Mouse (Mus musculus): Measurements from ENCODE around the gene Npm1.

The Npm1 gene

DNA sequence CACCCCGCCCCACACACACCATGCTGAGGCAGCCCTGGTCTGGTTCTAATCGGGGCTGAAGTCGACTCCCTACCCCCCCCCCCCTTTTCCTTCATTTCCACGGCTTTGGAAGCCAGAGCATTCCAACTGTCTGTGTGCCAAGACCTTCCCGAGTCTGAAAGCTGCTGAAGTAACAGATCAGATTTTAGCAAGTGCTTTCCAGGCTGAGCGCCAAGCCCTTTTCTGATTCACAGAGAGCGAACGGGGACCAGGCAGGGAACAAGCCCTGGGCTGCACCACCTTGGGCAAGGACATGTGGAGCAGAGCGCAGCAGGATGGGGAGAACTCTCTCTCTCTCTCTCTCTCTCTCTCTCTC is 16.9 kb downstream of the Npm1 start:
- peak; percentile 25 for DNase-seq (ENCODE audit: low read depth, low spot score)

DNA sequence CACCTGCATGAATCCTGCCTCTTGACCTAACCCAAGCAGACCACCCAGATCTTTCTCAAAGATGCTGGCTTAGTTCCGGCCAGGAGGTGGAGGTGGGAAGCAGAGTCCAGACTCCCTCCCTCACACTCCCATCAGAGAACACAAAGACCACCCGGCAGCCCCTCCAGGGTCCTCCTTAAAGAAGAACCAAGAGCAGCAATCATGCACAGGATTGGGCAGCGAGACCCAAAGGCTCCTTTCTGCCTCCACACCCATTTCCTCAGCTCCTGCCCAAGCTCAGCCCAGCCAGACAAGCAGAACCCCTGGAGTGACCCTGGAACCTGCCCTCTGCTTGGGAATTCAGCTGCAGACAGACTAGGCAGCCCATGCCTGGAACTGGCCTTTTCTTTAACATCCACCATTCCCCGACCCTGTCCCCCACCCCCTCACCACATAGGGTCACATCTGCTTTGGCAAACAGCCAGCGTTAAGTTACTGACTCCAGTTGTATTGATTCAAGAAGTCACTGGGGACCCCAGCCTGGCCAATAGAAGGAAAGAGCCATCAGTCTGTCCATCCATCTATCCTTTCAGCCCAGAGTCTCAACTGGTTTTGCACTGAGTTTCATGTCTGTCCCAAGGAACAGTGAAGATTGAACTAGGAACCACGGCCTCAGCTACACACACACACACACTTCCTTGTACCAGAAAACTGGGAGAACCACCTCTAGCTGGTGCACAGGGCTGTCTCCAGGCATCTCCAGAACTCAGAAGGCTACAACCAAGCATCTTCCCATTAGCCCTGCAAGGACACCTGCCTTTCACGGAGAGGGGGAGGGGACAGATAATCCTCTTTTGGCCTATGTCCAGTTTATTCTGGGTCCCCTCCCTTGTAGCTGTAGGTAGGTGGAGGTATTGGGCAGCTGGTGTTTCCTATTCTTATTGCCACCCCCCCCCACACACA is 17.5 kb downstream of the Npm1 start:
- DNase-seq (ENCODE audit: low read depth, low spot score) = peak; percentile 9

DNA sequence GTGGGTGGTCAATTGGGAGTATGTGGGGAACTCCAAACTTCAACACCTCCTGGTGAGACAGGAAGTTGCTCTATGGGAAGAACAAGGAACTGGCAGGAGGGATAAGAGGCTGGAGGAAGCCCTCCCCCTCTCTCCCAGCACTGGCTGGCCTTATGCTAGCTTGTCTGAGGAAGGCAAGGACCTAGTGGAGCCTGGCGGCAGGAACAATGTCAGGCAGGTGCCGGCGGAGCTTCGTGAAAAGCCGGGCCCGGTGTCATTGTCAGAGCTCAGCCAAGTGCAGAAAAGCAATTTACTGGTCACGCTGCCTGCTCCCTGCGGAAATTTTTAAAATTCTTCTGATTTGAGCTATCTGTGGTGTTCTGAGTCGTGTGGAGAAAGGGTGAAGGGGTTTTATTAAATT is 19.1 kb downstream of the Npm1 start:
- DNase-seq (ENCODE audit: low read depth, low spot score) = no peak

DNA sequence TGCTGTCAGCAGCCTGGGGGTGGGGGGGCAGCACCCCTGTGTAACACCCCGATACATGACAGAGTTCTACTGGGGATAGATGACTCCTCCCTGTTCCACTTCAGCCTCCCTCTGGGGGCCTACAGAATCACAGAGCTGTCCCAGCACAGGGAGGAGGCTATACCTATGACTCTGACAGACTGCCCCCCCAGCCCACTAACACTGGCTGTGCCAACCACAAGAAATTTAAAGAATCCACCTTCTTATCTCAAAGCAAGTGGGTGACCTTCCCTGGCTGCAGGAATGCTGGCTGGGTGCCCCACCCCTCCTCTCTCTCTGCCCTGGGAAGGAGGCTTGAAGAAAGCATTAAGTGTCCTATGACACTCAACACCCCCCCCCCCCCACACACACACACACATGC is 20.2 kb downstream of the Npm1 start:
- DNase-seq (ENCODE audit: low read depth, low spot score) = no peak

DNA sequence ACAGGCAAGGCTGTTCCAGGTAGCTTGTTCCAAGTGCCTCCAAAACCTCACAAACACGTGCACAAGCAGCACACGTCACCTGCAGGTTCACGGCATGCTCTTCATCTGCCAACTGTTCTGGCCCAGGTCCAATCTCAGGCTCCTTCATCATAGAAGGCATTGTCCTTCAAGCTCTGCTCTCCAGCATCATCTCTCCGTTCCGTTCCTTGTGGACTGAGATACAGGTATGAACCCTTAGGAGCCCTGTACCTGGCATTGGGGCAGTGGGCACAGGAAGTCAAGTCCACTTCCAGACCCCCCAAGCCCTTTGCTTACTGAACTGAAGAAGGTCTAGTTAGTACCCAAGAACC is 22.9 kb downstream of the Npm1 start:
- DNase-seq (ENCODE audit: low read depth, low spot score) = no peak

DNA sequence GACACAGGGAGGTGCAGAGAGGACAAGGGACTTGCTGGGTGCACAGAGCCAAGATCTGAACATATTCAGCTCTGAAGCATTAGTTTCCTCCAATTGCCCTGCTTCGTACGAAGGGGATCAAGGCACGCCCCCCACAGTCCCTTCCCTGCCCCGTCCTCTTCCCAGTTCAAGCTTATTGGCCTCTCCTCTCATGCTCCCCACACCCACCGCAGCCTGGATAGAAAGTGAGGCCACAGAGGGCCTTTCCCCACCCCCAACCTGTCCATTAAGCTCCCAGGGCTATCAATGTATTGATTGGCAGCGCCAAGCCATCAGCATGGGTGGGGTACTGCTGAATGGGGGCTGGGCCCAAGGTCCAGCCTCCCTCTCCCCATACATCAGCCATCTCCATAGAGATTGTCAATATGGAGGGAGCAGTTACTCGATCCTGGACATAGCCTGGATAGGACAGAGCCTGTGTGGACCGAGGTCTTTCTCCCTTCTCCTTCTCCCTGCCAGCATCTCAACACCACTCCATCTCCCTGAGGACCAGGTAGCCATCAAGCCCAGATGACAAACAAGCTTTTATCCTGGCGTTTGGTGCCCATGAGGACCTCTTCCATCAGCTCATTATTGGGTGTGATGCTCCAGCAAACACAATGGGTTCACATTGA is 23.4 kb downstream of the Npm1 start:
- DNase-seq (ENCODE audit: low read depth, low spot score) = no peak

DNA sequence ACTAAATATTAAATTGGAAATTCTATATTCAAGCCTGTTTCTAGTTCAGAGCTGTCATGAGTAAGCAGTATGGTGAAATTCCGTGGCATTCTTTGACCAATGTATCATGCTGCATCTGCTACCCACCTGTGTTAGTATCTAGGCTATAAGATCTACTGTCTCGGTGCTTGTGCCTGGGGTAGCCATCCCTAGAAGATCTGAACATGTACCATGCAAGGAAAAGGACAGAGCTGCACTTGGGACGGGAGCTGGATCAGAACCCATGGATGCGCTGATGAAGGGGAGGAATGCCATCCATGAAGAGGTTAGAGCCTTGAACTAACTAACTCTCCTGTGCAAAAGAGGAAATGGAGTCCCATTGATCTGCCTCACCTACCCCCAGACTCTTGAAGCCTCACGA is 24.3 kb downstream of the Npm1 start:
- no peak for DNase-seq (ENCODE audit: low read depth, low spot score)

DNA sequence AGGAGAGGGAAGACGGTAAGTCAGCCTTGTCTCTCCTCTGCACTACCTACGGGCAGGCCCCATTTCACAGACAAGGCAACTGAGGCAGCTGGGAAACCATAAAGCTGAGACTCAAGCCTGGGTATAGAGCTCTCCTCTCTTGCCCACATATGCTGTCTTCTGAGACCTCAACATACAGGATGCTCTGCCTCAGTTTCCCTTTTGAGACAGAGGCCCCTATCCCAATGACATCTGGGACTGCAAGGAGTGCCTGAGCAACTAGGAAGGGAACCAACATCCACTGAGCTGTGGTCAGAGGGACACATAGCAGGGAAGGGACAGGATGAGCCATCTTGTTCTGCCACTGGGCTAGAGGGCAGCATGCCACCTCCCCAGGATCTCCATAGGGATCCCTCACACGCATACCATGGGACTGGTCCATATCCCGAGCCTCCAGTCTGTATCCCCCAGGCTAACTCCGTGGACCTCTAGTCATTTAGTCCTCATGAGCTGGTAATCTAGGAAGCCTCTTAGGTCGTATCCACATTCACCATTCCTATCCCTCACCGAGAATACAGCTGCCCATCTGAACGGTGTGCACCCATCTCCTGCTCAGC is 28.5 kb downstream of the Npm1 start:
- DNase-seq (ENCODE audit: low read depth, low spot score) = no peak

DNA sequence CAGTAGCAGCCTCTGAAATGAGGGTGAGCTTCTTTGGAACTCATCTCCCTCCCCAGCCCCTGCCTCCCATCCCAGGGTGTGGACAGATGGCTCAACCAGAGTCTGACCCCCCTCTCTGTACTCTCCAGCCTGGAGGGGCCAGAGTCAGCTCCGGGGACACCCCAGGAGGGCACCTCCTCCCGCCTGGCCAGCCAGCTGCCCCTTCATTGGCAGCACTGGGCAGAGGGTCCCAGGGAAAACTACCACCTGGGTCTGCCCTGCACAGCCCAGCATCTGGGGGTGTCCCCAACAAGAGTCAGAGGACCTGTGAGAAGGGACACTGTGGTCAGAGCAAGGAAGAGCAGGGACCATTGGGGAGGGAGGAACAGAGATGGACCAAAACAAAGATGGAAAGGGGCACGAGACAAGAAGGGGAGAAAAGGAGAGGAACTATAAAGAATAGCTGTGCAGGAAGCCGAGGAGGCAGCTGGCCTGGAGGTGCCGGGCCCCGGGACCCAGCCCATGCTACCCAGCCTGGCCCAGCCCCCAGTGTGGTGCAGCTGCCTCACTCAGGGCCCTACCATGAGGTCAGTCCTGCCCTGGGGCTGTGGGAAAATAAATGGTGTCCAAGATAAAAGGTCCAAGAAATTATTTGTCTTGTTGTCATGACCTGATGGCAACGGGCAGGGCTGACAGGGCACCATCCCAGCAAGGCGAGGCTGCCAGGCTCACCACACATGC is 30.2 kb downstream of the Npm1 start:
- DNase-seq (ENCODE audit: low read depth, low spot score) = no peak

DNA sequence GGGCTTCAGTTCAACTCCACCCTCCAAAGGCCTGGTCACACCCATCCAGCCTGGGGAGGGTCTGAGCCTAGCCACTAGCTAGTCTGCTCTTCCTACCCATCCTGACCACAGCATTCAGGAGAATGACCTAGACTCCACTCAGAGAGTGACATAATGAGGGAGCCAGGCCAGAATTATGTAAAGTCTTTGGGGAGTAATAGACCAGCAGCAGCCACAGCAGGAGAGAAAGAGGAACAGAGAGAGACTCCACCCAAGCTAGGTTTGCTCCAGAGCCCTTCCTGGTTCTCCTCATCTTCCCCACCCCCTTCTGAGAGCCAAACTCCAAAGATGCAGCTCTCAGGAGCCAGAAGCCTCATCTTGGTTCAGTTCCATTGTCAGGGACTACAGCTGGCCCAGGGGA is 35.9 kb downstream of the Npm1 start:
- no peak for DNase-seq (ENCODE audit: low read depth, low spot score)

DNA sequence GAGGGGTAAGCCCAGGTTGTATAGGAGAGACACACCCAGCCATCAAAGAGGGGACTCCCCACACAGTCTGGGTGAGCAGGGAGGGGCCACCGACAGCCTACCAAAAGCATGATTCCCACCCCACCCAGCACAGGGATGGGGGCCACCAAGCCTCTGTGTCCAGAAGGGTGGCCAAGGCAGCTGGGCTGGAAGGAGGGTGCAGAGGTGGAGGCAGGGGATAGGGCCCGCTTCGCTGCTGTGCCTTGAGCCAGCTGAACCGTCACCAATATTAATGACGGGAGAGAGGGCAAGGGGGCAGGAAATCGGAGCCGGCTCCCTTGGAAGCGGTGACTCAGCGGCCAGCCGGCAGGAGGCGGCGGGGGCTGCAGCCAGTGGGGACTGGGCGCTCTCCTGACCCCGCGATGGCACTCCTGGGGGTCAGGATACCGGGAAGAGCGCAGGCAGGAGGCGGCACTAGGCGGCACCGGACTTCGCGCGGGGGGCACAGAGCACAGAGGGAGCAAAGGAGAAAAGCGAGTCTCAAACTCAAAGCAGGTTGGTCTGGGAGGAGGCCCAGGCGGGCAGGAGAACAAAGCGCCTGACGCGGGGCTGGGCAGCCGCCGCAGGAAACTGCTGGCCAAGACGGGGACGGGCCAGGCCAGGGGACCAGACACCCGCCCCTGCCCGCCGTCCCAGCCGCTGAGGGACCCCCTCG is 40.3 kb downstream of the Npm1 start:
- DNase-seq (ENCODE audit: low read depth, low spot score) = no peak

DNA sequence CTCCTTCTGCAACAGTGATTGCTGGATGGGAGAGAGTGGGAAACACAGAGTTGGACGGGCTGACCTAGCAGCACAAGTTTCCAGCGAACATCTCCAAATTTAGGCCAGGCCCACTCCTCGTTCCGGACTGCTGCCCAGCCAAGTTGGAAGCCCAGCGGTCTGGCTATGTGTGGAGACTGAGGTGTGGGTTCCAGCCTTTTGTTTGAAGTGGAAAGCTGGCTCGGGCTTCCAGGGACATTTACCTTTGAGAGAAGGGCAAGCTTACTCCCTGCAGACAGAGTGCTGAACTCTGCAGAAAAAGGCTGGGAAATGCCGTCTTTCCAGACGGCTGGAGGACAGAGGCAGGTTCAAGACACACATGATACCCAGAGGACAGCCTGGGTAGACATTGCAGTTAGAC is 43.5 kb downstream of the Npm1 start:
- DNase-seq (ENCODE audit: low read depth, low spot score) = no peak

DNA sequence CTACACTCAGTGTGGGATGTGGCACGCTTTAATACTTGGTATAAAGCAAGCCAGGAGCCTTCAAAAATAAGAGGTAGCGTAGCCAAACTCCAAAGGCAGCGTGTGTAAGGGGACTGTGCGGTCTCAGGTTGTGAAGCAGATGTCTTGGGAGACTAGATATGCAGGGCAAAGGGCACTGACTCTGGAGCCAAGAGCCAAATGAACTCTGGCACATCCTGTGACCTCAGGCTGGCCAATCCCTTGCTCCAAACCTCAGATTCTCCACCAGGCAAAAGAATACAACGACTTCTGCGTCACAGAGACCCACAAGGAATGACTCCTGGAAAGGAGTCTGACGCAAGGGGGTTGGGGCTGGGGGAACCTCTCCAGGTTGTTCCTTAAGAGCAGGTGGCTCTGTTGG is 43.9 kb downstream of the Npm1 start:
- no peak for DNase-seq (ENCODE audit: low read depth, low spot score)

DNA sequence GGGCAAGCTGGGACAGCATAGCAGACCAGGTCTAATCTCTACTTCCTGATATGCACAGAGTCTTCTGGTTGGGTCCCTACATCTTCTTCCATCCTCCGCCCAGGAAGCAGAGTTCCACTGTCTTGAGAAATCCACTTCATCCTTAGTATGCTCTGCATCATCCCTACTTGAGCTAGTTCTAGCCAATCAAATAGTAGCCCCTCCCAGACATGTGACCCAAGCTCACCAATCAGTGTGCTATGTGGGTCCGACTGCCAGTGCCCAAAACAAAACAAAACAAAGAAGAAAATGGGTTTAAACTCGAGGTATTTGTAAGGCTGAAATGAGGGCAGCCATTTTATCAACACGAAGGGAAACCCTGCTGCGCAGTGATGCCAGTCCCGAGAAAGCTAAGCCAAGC is 44.5 kb downstream of the Npm1 start:
- DNase-seq (ENCODE audit: low read depth, low spot score) = no peak

DNA sequence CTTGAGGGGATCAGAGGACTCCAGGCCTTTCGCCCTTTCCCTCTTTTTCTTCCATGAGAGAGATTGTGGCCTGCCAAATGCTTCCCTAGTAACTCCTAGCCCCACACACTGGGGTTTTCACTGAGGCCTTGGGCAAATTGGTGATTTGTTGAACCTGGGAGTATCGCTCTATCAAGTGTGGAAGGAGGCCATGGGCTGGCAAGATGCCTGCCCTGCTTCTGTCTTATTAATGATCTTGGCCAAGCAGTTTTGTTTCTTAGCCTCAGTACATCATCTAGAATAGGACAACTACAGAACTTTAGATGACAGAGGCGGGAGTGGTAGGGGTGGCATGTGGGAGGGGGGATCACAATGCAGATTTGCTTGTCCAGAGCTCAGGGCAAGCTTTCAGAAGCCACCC is 47.2 kb downstream of the Npm1 start:
- DNase-seq (ENCODE audit: low read depth, low spot score) = no peak

DNA sequence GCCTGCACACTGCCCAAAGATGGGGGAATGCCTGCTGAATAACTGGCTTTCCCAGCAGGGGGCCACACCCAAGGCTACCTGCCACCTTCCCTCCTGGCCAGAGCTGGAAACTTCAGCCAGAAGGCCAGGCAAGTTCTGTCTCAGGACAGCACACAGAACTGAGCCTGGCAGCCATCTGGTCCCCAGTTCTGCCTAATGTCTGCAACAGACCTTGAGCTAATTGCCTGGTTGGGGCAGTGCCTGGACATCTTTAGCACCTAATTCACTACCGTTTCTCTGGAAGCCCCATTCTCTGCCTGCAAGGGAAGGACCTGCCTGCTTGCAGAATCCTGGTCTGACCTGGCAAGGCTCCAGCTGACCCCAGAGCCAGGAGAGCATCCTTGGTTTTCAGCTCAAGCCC is 50.6 kb downstream of the Npm1 start:
- DNase-seq (ENCODE audit: low read depth, low spot score) = no peak

DNA sequence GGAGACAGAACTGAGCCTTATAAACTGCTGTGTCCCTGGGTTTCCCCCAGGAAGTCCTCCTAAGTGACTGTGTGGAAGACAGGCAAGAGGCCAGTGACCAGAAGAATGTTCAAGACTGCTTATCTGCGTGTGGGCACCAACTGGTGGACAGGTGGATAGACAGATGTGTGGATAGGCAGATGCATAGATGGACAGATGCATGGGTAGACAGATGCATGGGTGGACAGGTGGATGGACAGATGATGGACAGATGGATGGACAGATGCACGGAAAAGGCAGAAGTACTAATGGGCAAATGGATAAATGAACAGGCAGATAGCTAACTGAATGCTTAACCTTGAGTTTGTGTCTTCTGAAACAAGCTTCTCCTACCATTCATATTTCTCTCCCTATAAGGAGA is 52.9 kb downstream of the Npm1 start:
- DNase-seq (ENCODE audit: low read depth, low spot score) = no peak

DNA sequence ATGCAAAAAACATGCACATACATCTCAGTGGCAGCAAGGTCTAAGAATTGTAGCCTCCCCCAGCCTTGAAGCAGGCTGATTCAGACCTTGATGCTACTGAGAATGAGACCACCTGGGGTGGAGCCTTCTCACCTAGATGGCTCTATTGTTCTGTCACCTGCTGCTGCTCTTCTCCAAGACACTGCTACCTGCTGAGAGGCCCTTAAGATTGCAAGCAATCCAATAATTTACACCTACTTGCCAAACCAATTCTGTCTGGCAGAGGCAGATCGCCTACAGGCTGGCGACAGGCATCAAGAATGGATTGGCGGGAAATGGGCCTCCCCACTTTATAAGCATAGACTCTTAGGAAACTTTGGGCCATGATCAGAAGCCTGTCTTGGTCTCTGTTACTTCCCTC is 55.5 kb downstream of the Npm1 start:
- DNase-seq (ENCODE audit: low read depth, low spot score) = no peak

DNA sequence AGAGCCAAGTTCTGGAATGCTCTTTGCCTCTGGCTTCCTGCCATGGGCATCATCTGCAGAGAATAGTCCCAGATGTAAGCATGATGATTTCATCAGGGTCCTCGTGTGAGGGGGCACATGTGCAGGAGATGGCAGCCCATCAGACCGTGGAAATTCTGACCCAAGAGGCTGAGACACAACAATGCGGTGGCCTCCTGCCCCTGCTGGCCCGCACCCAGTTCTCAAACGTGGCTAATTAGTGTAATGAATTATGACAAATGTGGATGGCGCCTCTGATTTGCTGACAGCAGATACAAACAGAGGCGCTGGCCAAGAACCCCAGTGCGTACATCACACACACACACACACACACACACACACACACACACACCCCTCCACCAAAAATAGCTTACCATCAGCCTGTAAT is 58.1 kb downstream of the Npm1 start:
- peak; percentile 34 for DNase-seq (ENCODE audit: low read depth, low spot score)

DNA sequence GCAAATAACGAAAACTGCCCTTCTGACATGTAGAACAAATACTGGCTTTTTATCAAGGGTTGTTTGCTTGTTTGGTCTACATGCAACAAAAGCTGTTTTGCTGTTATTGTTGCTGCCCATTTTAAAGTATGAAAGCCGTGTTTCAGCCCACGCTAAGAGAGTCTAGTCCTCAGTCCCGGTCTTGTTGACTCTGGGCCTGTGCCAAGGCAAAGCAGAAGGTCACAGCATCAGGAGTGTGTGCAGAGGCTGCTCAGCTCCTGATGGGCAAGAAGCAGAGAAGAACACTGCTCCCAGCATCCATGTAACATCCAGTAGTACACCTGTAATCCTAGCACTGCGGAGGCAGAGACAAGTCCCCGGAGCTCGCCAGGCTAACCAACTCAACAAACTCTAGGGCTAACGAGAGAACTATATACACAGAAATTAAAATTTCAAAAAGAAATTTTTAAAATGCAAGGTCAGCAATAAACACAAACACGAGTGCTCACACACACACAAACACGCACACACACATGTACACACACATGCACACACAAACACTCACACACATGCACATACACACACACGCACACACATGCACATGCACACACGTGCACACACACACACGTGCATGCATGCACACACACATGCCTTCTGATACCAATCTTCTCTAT is 59.6 kb downstream of the Npm1 start:
- DNase-seq (ENCODE audit: low read depth, low spot score) = no peak

Data from retina, postnatal 7 days (tissue).